Mouse (Mus musculus) heart, embryonic 11.5 days (tissue): ENCODE measurements around the gene Meis2. TPM values are rescaled to one million over a fixed set of nuclear protein-coding genes. Genes with fewer than 3 reads are reported as not detected.

Experiments used
- ATAC-seq: fragments of 200-750 bp; cut with Nextera tagmentation; replicated peaks from 2 replicates; pipeline ENCODE4 v1.8.0; 2017; ENCODE audit warnings: moderate library complexity; ENCODE audit not compliant: insufficient number of reproducible peaks, low FRiP score, low TSS enrichment
- H3K27ac ChIP-seq: fragments of 300-500 bp; sonication (generic); 2 replicates; pipeline ENCODE4 v1.5.1; 2014; ENCODE audit warnings: mild to moderate bottlenecking, low read depth, low read length
- H3K27me3 ChIP-seq: fragments of 300-500 bp; sonication (generic); 2 replicates; pipeline ENCODE4 v1.6.1; 2014; ENCODE audit warnings: mild to moderate bottlenecking, low read length, mixed read lengths; ENCODE audit not compliant: control insufficient read depth, insufficient read depth
- H3K36me3 ChIP-seq: fragments of 300-500 bp; sonication (generic); 2 replicates; pipeline ENCODE4 v1.6.1; 2014; ENCODE audit warnings: mild to moderate bottlenecking, low read length, moderate library complexity, mixed read lengths; ENCODE audit not compliant: control insufficient read depth, insufficient read depth
- H3K4me1 ChIP-seq: fragments of 300-500 bp; sonication (generic); 2 replicates; pipeline ENCODE4 v1.6.1; 2014; ENCODE audit warnings: low read length; ENCODE audit not compliant: control insufficient read depth, insufficient read depth
- H3K4me2 ChIP-seq: fragments of 300-500 bp; sonication (generic); 2 replicates; pipeline ENCODE4 v1.6.1; 2014; ENCODE audit warnings: mild to moderate bottlenecking, moderate library complexity
- H3K4me3 ChIP-seq: fragments of 300-500 bp; sonication (generic); 2 replicates; pipeline ENCODE4 v1.5.1; 2014; ENCODE audit warnings: low read depth, low read length
- H3K9ac ChIP-seq: fragments of 300-500 bp; sonication (generic); 2 replicates; pipeline ENCODE4 v1.6.1; 2014; ENCODE audit warnings: mild to moderate bottlenecking, low read depth, low read length, moderate library complexity
- H3K9me3 ChIP-seq: fragments of 300-500 bp; sonication (generic); replicated peaks from 2 replicates; pipeline ENCODE4 v1.6.1; 2016; ENCODE audit warnings: low read length; ENCODE audit not compliant: control insufficient read depth
- WGBS: fragments of 180-500 bp; shearing (Covaris S2); extraction: QIAGEN DNeasy Blood & Tissue Kit; methylation state at CpG from one replicate; pipeline ENCODE4 v1.1.7; 2014; ENCODE audit not compliant: insufficient replicate concordance; 5-methylcytosine and 5-hydroxymethylcytosine counted together
- polyA plus RNA-seq: library from polyadenylated mRNA; unstranded; fragments of >200 nt; fragmentation: Nextera tagmentation; extraction: Ambion mirVana; gene quantifications from 2 replicates; pipeline ENCODE4 v1.2.1, GENCODE M21; 2014

The Meis2 gene
- polyA plus RNA-seq, 1 experiment from 2014 or later: 59.8 TPM

GRCm38 (mm10) chr2:115950645-115951044 is 115.0 kb downstream of the Meis2 start:
- no peak for ATAC-seq
- Histone ChIP-seq H3K36me3 (peaks cover 7% of the 10 kb centered on the region; the same call in 1 of the 2 replicates), H3K27ac (no peak overlapping the region), H3K4me3 (no peak overlapping the region), H3K27me3 (no peaks in the 10 kb centered on the region), H3K4me2 (no peak overlapping the region), H3K9me3 (no peaks in the 10 kb centered on the region), H3K4me1 (peaks cover 25% of the 10 kb centered on the region), H3K9ac (no peak overlapping the region)
- 59% methylated on average over 3 of the region's 3 CpGs for WGBS

DNA sequence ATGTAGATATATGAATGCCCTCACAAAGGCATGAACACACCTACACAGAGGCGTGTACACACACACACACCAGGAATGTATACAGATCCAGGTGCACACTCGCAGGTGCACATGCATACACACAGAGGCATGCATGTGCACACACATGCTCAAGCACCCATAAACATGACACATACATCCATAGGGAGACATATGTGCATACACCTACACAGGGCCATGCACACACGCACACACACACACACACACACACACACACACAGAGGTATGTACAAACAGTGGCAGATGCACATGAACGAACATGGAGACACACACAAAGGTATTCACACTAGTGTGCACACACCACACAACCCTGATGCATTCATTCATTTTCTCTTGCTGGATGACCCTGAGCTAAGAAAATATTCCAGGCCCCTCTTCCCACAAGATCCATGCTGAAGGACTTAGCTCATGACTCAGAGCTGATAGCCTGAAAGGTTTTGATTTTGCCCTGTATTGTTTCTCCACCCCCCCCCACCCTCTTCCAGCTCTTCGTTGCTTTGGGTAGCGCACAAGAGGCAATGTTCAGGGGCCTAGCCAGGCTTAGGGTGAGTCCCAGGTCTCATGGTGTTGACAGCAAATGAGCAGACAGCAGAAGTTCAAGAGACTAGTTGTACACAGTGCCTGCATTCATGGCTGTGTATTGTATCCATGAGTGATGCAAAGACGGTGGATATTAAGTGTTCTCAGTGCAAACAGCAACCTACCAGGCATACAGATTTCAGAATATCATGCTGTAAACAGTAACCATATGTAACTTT is 116.8 kb downstream of the Meis2 start:
- H3K27me3 ChIP-seq: no peaks in the 10 kb centered on the region
- no peak overlapping the region for H3K4me3 ChIP-seq
- WGBS: 67% methylated on average over 7 of the region's 7 CpGs
- no peak overlapping the region for H3K9ac ChIP-seq
- 0 out of 2 replicates have a peak, but pooled peaks have one; percentile 58 for ATAC-seq
- H3K4me2 ChIP-seq: no peak overlapping the region; the same call in 1 of the 2 replicates
- peaks cover 7% of the 10 kb centered on the region; the same call in 1 of the 2 replicates for H3K36me3 ChIP-seq
- no peak overlapping the region for H3K27ac ChIP-seq
- peaks cover 25% of the 10 kb centered on the region for H3K4me1 ChIP-seq
- H3K9me3 ChIP-seq: no peaks in the 10 kb centered on the region

DNA sequence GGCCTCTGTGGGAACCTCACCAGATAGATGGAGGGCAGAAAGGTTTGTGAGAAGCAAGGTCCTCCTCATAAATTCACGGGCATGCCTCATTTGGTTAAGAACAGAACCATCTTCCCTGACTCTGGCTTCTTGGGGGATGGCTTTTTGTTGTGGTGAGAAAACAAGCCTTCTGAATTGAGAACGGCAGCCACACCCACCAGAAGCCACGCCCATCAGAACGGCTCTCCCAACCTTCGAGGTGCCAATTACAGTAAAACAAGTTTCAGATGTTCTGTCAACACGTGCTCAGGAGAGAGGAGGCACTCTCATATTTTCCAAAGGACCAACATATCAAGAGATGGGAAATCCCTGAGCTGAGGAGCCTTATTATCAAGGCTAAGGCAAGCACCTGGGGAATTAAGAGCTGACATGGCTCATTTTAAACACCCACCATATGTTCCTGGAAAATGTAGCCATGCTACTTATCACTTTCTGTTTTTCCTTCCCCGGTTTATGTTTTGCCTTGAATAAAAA is 117.9 kb downstream of the Meis2 start:
- ATAC-seq: no peak
- no peaks in the 10 kb centered on the region for H3K9me3 ChIP-seq
- H3K27me3 ChIP-seq: no peaks in the 10 kb centered on the region
- peaks cover 25% of the 10 kb centered on the region for H3K4me1 ChIP-seq
- no peak overlapping the region for H3K4me3 ChIP-seq
- no peak overlapping the region for H3K9ac ChIP-seq
- no peak overlapping the region; the same call in 1 of the 2 replicates for H3K4me2 ChIP-seq
- 30% methylated on average over 7 of the region's 7 CpGs for WGBS
- no peak overlapping the region for H3K27ac ChIP-seq
- peaks cover 7% of the 10 kb centered on the region; the same call in 1 of the 2 replicates for H3K36me3 ChIP-seq

DNA sequence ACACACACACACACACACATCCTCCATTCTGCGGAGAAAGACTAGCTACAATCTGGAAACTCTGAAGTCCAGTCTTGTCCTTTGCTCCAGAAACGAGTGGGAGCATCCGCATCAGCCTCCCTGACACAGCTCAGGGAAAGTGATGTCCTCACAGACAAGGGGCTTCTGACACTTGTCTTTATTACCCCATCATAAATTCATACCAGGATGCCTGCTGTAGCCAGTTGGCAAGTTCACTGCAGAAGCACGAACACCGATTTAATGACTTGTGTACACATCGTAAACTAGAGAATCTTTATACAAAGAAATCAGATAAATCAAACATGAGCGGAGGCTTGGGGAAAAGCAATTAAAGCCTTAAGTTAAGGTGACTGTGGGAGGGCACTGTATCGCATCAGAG is 122.6 kb downstream of the Meis2 start:
- Histone ChIP-seq H3K27ac (no peak overlapping the region), H3K9me3 (no peaks in the 10 kb centered on the region), H3K36me3 (peaks cover 8% of the 10 kb centered on the region; the same call in 1 of the 2 replicates), H3K27me3 (no peaks in the 10 kb centered on the region), H3K4me1 (peaks cover 4% of the 10 kb centered on the region), H3K4me3 (no peak overlapping the region), H3K9ac (no peak overlapping the region), H3K4me2 (no peak overlapping the region)
- WGBS: 85% methylated on average over 8 of the region's 8 CpGs
- ATAC-seq: no peak

- Histone ChIP-seq H3K4me1 (peaks cover 12% of the 10 kb centered on the region), H3K9ac (no peak overlapping the region), H3K36me3 (0 out of 2 replicates have a peak, but pooled peaks cover 4% of the 10 kb centered on the region), H3K27me3 (no peaks in the 10 kb centered on the region), H3K9me3 (no peaks in the 10 kb centered on the region), H3K27ac (no peak overlapping the region), H3K4me3 (no peak overlapping the region), H3K4me2 (no peak overlapping the region)
- ATAC-seq: no peak
- WGBS: 87% methylated on average over 5 of the region's 5 CpGs
These were observed 125.8 kb downstream of the Meis2 start for GRCm38 (mm10) chr2:115939849-115940248.

GRCm38 (mm10) chr2:115938926-115939563 is 126.6 kb downstream of the Meis2 start:
- Histone ChIP-seq H3K4me3 (no peak overlapping the region), H3K36me3 (0 out of 2 replicates have a peak, but pooled peaks cover 4% of the 10 kb centered on the region), H3K27me3 (no peaks in the 10 kb centered on the region), H3K4me1 (peaks cover 12% of the 10 kb centered on the region), H3K27ac (no peak overlapping the region), H3K4me2 (no peak overlapping the region), H3K9me3 (no peaks in the 10 kb centered on the region), H3K9ac (no peak overlapping the region)
- no peak for ATAC-seq
- 83% methylated on average over 8 of the region's 8 CpGs for WGBS

GRCm38 (mm10) chr2:115938296-115938695 is 127.3 kb downstream of the Meis2 start:
- no peaks in the 10 kb centered on the region for H3K9me3 ChIP-seq
- no peak overlapping the region for H3K4me3 ChIP-seq
- H3K4me2 ChIP-seq: no peak overlapping the region
- H3K9ac ChIP-seq: no peak overlapping the region
- 96% methylated on average over 3 of the region's 3 CpGs for WGBS
- no peak for ATAC-seq
- no peak overlapping the region for H3K27ac ChIP-seq
- H3K27me3 ChIP-seq: no peaks in the 10 kb centered on the region
- H3K36me3 ChIP-seq: 0 out of 2 replicates have a peak, but pooled peaks cover 4% of the 10 kb centered on the region
- H3K4me1 ChIP-seq: peaks cover 12% of the 10 kb centered on the region

- peaks cover 12% of the 10 kb centered on the region for H3K4me1 ChIP-seq
- 83% methylated on average over 1 of the region's 1 CpGs for WGBS
- H3K36me3 ChIP-seq: 0 out of 2 replicates have a peak, but pooled peaks cover 4% of the 10 kb centered on the region
- H3K27me3 ChIP-seq: no peaks in the 10 kb centered on the region
- no peak overlapping the region for H3K4me2 ChIP-seq
- H3K4me3 ChIP-seq: no peak overlapping the region
- H3K9me3 ChIP-seq: no peaks in the 10 kb centered on the region
- no peak overlapping the region for H3K9ac ChIP-seq
- no peak overlapping the region for H3K27ac ChIP-seq
- ATAC-seq: no peak
These were observed 127.7 kb downstream of the Meis2 start for GRCm38 (mm10) chr2:115937896-115938295.
